Mouse (Mus musculus) Patski (cell line): ENCODE measurements around the gene Rnd1. TPM values are rescaled to one million over a fixed set of nuclear protein-coding genes. Genes with fewer than 3 reads are reported as not detected.
A peak's percentile ranks its signal among the peaks of the same experiment; 100 is the strongest.

ENCODE experiments used
- ATAC-seq: fragments of 100-300 bp; one replicate; pipeline ENCODE4 v1.8.0; 2021
- CTCF ChIA-PET: fragments of 350-600 bp; sonication (Branson Sonifier 250); formaldehyde crosslinking; loops from one replicate; lab custom pipeline; 2022; ENCODE audit warnings: inconsistent platforms; lab: Charles Lee
- POLR2A ChIA-PET: fragments of 350-600 bp; sonication (Branson Sonifier 250); formaldehyde crosslinking; loops from one replicate; lab custom pipeline; 2022; ENCODE audit warnings: antibody characterized with exemption, inconsistent platforms; lab: Charles Lee
- DNase-seq: peaks from one replicate; pipeline ENCODE4 v3.0.0-alpha.2; 2011; ENCODE audit warnings: low read depth, low spot score
- H3K27me3 ChIP-seq: fragments of 371-371 bp; one replicate; pipeline ENCODE4 v1.5.1; 2021
- CTCF ChIP-seq: fragments of 100-300 bp; IDR thresholded peaks from one replicate; pipeline ENCODE4 v1.5.1; 2021
- in situ Hi-C: fragments of 300-500 bp; cut with MboI; formaldehyde crosslinking; loops from 3 replicates; pipeline ENCODE4 v1.11.1; 2018; ENCODE audit warnings: low pct_unique_long_range_greater_than_20kb, mixed read lengths
- polyA plus RNA-seq: library from polyadenylated mRNA; unstranded; gene quantifications from one replicate; pipeline ENCODE4 v1.2.3, GENCODE M21; 2021

The Rnd1 gene
- polyA plus RNA-seq, 1 experiment from 2014 or later = 14.8 TPM

GRCm38 (mm10) chr15:98632107-98632744, 45.0 kb downstream of the Rnd1 start:
- H3K27me3 ChIP-seq = no peaks in the 10 kb centered on the region
- no peak for DNase-seq
- ChIA-PET CTCF (interaction anchor here (0.6 to 2.6 kb wide), 7 partner anchors 10 to 52 kb away, joined by 3 to 11 read pairs (median 3); no protein-coding TSS in a partner anchor), POLR2A (interaction anchor here (0.7 kb wide), 1 partner anchor 10 kb away, joined by 3 read pairs; no protein-coding TSS in a partner anchor)
- peak; percentile 22 for ATAC-seq
- in situ Hi-C loops = no loop called here
- no peak for TF ChIP-seq CTCF

DNA sequence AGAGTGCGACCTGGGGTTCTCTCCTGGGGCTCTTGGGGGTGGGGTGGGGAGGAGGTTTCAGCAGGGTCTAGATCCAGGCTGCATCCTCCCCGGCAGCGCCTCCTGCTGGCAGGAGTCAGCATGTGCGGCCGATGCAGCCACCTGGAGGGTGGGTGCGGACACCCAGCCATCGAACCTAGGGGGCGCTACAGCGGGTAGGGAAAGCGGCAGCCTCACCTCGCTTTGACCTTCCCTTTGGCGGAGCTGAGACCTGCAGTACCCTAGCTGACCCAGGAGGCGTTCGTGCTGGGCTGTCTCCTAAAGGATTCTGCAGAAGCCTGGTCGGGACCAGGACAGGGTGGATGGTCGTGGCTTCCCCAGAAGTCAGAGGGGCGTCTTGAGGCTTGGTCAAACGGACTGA, 45.8 kb downstream of the Rnd1 start:
- ChIA-PET CTCF (interaction anchor here (0.7 to 2.6 kb wide), 7 partner anchors 9 to 51 kb away, joined by 3 to 11 read pairs (median 3); no protein-coding TSS in a partner anchor), POLR2A (no interaction called here)
- DNase-seq = no peak
- ATAC-seq = peak; percentile 25
- in situ Hi-C loops = no loop called here
- TF ChIP-seq CTCF = no peak
- H3K27me3 ChIP-seq = no peaks in the 10 kb centered on the region

DNA sequence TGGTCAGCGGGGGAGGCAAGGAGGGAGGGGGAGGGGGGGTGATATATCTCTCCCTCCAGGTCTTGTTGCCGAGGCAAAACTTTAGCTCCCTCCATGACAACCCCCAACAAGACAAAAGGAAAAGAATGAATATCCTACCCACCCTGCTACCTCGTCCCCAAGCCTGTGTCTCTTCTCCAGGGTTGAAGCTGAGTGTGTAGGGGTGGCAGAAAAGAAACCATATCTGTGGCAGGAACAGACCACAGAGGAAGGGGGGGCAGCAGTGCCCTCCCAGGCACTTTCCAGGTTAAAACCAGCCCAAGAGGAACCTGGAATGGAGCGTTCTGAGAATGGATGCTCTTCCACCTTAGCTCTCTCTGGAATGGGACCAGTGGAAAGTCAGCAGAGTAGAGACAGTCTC, 46.7 kb downstream of the Rnd1 start, which contains the start of gene Cacnb3:
Gene Cacnb3 (plus strand): TSS at position 301 of the 400 bp plus-strand sequence.
- ATAC-seq (no peak), DNase-seq (no peak)
- CTCF ChIA-PET = interaction anchor here (0.7 to 1.2 kb wide), 2 partner anchors 13 to 50 kb away, joined by 3 to 4 read pairs; no protein-coding TSS in a partner anchor
- POLR2A ChIA-PET = interaction anchor here (0.7 to 0.9 kb wide), 2 partner anchors 16 to 99 kb away, joined by 3 to 4 read pairs; no protein-coding TSS in a partner anchor
- no peaks in the 10 kb centered on the region for H3K27me3 ChIP-seq
- TF ChIP-seq CTCF = no peak
- in situ Hi-C loops = no loop called here

DNA sequence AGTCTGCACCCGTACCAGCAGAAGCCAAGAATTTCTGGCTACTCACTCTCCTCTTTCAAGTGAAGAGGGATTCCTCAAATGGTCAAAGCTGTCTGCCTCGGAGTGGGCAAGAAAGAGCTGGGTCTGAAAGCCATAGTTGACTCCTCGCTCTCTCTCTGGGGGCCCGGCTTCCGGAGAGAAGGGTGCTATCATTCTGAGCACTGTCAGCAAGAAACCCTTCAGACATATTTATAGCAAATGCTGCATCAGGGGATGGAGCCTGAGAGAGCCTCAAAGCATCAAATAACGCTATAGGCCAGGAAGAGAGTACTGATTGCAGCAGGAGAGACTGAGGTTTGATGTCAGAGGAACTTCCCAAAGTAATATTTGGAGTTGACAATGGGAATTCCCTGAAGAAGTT, 47.8 kb downstream of the Rnd1 start:
- ATAC-seq = no peak
- ChIA-PET CTCF (interaction anchor here (1.5 kb wide), 1 partner anchor 12 kb away, joined by 8 read pairs; no protein-coding TSS in a partner anchor), POLR2A (no interaction called here)
- DNase-seq = no peak
- TF ChIP-seq CTCF = no peak
- no peaks in the 10 kb centered on the region for H3K27me3 ChIP-seq
- in situ Hi-C loops = no loop called here

DNA sequence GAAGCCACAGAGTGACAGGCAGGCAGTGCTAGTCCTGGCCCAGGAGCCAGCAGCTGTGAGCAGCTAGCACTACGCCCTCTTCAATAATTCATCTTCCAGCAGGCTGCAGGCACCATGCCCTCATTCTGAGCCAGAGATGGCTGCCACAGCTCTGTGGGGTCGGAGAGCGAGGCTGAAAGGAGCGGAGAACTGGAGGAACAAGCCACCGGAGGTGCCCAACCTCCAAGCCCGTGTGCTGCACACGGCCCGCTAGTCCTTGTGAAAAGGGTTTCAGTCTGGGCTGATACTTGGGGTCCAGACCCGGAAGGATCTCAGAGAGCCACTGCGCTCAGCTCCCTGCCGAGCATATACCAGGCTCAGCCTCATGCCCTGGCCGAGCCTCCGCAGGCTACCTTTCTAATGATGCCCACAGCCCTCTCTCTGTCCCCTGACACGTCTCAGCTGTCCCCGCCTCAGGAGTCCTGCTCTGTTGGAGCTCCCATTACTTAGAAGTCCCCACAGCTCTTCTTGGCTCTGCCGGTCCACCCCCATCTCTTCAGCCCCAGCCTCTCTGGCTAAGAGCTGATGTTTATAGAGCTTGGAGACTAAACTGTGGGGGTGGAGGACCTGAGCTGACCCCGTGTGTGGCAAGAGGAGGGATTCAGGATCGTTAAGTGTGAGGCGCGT, 48.5 kb downstream of the Rnd1 start:
- ChIA-PET POLR2A (no interaction called here), CTCF (interaction anchor here (1.5 kb wide), 1 partner anchor 11 kb away, joined by 8 read pairs; no protein-coding TSS in a partner anchor)
- ATAC-seq (no peak), DNase-seq (no peak)
- no peak for TF ChIP-seq CTCF
- H3K27me3 ChIP-seq = no peaks in the 10 kb centered on the region
- in situ Hi-C loops = no loop called here

- no peak for TF ChIP-seq CTCF
- ChIA-PET CTCF (interaction anchor here (0.9 to 1.6 kb wide), 3 partner anchors 9 to 46 kb away, joined by 3 to 5 read pairs (median 4); no protein-coding TSS in a partner anchor), POLR2A (interaction anchor here (0.6 kb wide), 1 partner anchor 25 kb away, joined by 4 read pairs; no protein-coding TSS in a partner anchor)
- no peaks in the 10 kb centered on the region for H3K27me3 ChIP-seq
- no peak for ATAC-seq
- no peak for DNase-seq
- in situ Hi-C loops = no loop called here
These were observed 50.6 kb downstream of the Rnd1 start for GRCm38 (mm10) chr15:98626487-98627212.

DNA sequence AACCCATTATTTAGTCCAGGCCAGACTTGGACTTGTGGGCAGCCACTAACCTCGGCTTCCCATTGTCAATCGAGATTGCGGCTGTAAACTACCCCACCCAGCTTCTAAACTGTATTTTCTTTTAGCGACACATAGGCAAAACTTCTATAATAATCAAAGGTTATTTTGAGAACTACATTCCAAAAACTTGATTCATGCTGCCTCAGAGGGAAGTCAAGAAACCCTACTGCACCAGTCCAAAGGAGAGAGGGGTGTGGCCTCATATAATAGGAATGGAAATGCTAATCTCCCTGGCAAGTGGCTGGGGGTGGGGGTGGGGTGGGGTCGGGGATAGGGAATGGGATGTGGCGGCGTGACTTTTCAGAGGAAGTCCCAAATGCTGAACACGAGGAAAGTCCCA, 51.2 kb downstream of the Rnd1 start:
- TF ChIP-seq CTCF = no peak
- no peaks in the 10 kb centered on the region for H3K27me3 ChIP-seq
- POLR2A ChIA-PET = interaction anchor here (0.6 kb wide), 1 partner anchor 24 kb away, joined by 4 read pairs; no protein-coding TSS in a partner anchor
- DNase-seq (no peak), ATAC-seq (no peak)
- in situ Hi-C loops = no loop called here
- CTCF ChIA-PET = interaction anchor here (0.9 to 1.5 kb wide), 2 partner anchors 9 to 45 kb away, joined by 3 to 5 read pairs; no protein-coding TSS in a partner anchor

DNA sequence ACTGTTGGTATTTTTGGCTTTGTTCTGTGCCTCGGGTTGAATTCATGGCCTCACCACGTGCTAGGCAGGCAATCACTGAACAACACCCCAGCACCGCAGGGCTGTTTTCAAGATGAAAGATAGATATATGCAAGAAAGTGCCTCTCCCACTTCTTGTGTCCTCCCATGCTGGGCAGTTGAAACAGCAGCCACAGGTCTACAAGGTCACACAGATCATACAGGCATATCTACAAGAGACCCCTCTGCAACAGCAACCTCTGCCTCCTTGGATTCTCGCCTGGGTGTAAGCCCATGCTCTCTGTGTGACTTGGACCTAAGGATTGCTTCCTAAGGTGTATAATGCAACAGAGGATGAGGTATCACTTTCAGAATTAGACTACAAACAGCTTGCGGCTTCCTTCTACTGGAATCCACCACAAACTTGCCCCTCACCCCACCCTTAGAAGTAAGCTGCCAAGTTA, 53.9 kb downstream of the Rnd1 start:
- ChIA-PET CTCF (interaction anchor here (1.6 kb wide), 1 partner anchor 43 kb away, joined by 5 read pairs; no protein-coding TSS in a partner anchor), POLR2A (no interaction called here)
- no peaks in the 10 kb centered on the region for H3K27me3 ChIP-seq
- no peak for ATAC-seq
- in situ Hi-C loops = no loop called here
- no peak for TF ChIP-seq CTCF
- no peak for DNase-seq

- ChIA-PET CTCF (interaction anchor here (1.6 to 1.7 kb wide), 2 partner anchors 9 to 42 kb away, joined by 5 to 6 read pairs; no protein-coding TSS in a partner anchor), POLR2A (no interaction called here)
- in situ Hi-C loops = no loop called here
- H3K27me3 ChIP-seq = no peaks in the 10 kb centered on the region
- ATAC-seq (no peak), DNase-seq (no peak)
- TF ChIP-seq CTCF = no peak
These were observed 54.5 kb downstream of the Rnd1 start for GRCm38 (mm10) chr15:98622721-98623120.
